Mouse (Mus musculus) lung, embryonic 16.5 days (tissue): ENCODE measurements at regions not wholly inside any gene's neighbourhood (a gene's known extent, or its start where the extent isn't known, plus 50 kb on each side); places are given as distances from the start of the nearest gene placed in this dataset.

Source experiments
- ATAC-seq: fragments of 200-750 bp; cut with Nextera tagmentation; 2 replicates; pipeline ENCODE4 v1.8.0; 2017; ENCODE audit warnings: low read depth, mild to moderate bottlenecking, moderate library complexity
- H3K27ac ChIP-seq: fragments of 300-500 bp; sonication (generic); 2 replicates; pipeline ENCODE4 v1.5.1; 2014; ENCODE audit warnings: mild to moderate bottlenecking, control low read depth, low read length
- H3K27me3 ChIP-seq: fragments of 300-500 bp; sonication (generic); 2 replicates; pipeline ENCODE4 v1.6.1; 2014; ENCODE audit warnings: low read depth, low read length, mixed read lengths; ENCODE audit not compliant: control insufficient read depth, insufficient read depth
- H3K36me3 ChIP-seq: fragments of 300-500 bp; sonication (generic); 2 replicates; pipeline ENCODE4 v1.6.1; 2014; ENCODE audit warnings: low read length; ENCODE audit not compliant: control insufficient read depth, insufficient read depth
- H3K4me1 ChIP-seq: fragments of 300-500 bp; sonication (generic); replicated peaks from 2 replicates; pipeline ENCODE4 v1.6.1; 2014; ENCODE audit warnings: low read length, mixed read lengths; ENCODE audit not compliant: control insufficient read depth, insufficient read depth
- H3K4me2 ChIP-seq: fragments of 300-500 bp; sonication (generic); 2 replicates; pipeline ENCODE4 v1.6.1; 2014; ENCODE audit warnings: low read depth, low read length, control low read depth
- H3K4me3 ChIP-seq: fragments of 300-500 bp; sonication (generic); 2 replicates; pipeline ENCODE4 v1.5.1; 2014; ENCODE audit warnings: mild to moderate bottlenecking, low read length, control low read depth
- H3K9ac ChIP-seq: fragments of 300-500 bp; sonication (generic); 2 replicates; pipeline ENCODE4 v1.6.1; 2014; ENCODE audit warnings: low read length, control low read depth
- H3K9me3 ChIP-seq: fragments of 300-500 bp; sonication (generic); 2 replicates; pipeline ENCODE4 v1.6.1; 2016; ENCODE audit warnings: low read length; ENCODE audit not compliant: control insufficient read depth
- WGBS: fragments of 180-500 bp; shearing (Covaris S2); extraction: QIAGEN DNeasy Blood & Tissue Kit; methylation state at CpG from one replicate; pipeline ENCODE4 v1.1.7; 2014; 5-methylcytosine and 5-hydroxymethylcytosine counted together

GRCm38 (mm10) chr19:36224518-36224917 is 104.6 kb upstream of the Ankrd1 start:
- Histone ChIP-seq H3K9ac (no peak overlapping the region), H3K36me3 (no peaks in the 10 kb centered on the region), H3K4me2 (peak overlapping the region; percentile 3; the same call in 1 of the 2 replicates), H3K27me3 (no peaks in the 10 kb centered on the region), H3K9me3 (no peaks in the 10 kb centered on the region), H3K27ac (no peak overlapping the region), H3K4me3 (no peak overlapping the region), H3K4me1 (peaks cover 10% of the 10 kb centered on the region)
- ATAC-seq: no peak
- 36% methylated on average over 8 of the region's 8 CpGs for WGBS

DNA sequence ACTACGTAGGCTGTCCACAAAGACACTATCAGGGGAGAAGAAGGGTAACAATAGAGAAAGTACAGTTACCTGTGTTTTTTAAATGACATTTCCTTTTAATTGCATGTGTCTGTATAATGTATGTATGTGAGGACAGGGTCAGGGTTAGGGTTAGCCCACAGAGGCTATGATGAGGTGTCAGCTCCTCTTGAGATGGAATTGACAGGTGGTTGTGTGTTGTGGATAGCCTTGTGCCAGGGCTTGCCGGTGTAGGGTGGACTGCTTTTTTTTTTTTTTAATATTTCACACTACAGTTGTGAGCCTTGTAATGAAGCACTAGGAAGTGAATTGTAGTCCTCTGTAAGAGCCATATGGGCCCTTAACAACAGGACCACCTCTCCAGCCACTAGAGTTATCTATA is 105.7 kb upstream of the Ankrd1 start:
- WGBS: 88% methylated on average over 2 of the region's 2 CpGs
- ATAC-seq: no peak
- Histone ChIP-seq H3K27ac (no peak overlapping the region), H3K9ac (no peak overlapping the region), H3K27me3 (no peaks in the 10 kb centered on the region), H3K4me2 (no peak overlapping the region), H3K4me1 (peaks cover 10% of the 10 kb centered on the region), H3K36me3 (no peaks in the 10 kb centered on the region), H3K9me3 (no peaks in the 10 kb centered on the region), H3K4me3 (no peak overlapping the region)

DNA sequence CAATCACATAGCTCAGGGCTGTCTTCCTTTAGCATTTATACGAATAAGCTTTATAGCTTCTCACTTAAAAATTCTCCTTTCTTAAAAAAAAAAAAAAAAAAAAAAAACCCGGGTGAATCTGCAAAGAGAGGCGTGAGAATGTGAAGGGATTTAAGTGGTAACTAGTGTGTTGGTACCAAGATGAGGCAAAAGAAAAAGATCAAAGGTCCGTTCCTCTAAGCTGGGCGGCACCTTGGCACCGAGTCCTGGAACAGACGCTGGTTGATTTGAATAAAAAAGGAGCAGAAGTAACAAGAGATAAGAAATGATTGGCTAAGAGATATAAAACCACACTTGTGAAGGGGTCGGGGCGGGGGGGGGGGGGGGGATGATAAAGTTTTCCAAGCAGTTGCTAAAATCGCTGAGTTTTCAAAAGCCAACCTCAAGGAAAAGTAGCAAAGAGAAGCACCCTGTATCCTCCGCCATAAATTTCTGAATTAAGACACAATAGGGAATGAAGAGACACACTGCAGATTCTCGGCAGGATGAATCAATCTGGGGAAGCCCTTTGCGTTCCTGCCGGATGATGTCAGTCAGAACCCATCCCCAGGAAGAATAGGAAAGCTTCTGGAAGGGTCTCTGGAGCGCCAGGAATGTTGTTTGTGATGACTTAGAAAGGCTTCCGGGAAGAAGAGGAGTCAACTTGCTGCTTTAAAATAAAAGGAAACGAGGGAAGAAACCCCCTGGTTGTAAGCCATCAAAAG is 107.7 kb upstream of the Ankrd1 start:
- Histone ChIP-seq H3K4me2 (peak overlapping the region; percentile 35), H3K27ac (no peak overlapping the region), H3K27me3 (no peaks in the 10 kb centered on the region), H3K4me1 (peaks cover 10% of the 10 kb centered on the region), H3K4me3 (no peak overlapping the region), H3K36me3 (no peaks in the 10 kb centered on the region), H3K9me3 (no peaks in the 10 kb centered on the region), H3K9ac (no peak overlapping the region)
- WGBS: 21% methylated on average over 16 of the region's 17 CpGs
- no peak for ATAC-seq

DNA sequence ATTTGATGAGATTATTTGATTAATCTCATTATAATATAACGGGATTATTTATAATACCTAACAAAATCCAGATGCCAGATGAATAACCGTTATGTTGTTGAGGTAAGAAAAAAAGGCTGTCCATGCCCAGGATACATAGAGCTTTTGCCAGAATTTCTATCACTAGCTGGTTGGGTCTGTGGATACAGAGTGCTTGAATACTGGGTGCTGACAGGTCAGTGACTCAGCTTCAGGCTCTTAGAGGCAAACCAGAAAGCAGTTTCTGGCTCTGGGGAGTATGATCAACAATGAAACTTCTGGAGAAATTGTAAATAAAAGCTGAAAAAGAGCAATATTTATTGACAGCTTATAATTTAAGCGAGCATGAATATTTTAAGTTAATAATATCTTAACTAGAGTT is 109.4 kb upstream of the Ankrd1 start:
- WGBS: 87% methylated on average over 3 of the region's 3 CpGs

DNA sequence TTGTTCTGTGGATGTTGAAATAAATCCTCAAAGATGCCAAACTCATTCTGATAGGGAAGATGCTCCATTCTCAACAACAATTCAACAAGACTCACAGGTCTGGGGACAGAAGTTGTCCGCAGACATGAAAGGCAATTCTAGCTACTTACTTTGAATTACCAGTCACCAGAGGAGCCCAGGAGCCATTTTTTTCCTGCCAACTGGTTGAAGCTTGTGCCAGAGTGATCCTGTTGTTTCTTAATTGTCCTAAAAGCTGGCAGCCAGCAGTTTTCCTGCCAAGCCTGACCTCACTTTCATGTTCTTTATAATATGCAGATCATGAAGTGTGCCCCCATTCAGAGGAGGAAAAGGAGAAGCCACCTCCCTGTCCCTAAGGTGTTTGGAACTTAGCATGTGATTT is 110.0 kb upstream of the Ankrd1 start:
- H3K27me3 ChIP-seq: no peaks in the 10 kb centered on the region
- H3K36me3 ChIP-seq: no peaks in the 10 kb centered on the region
- no peaks in the 10 kb centered on the region for H3K9me3 ChIP-seq
- no peak overlapping the region for H3K27ac ChIP-seq
- 87% methylated on average over 1 of the region's 1 CpGs for WGBS
- ATAC-seq: no peak
- peaks cover 9% of the 10 kb centered on the region for H3K4me1 ChIP-seq
- H3K4me2 ChIP-seq: no peak overlapping the region
- no peak overlapping the region for H3K4me3 ChIP-seq
- H3K9ac ChIP-seq: no peak overlapping the region

More for the DNA sequence above, 109.4 kb upstream of the Ankrd1 start:
- Histone ChIP-seq H3K27me3 (no peaks in the 10 kb centered on the region), H3K4me3 (no peak overlapping the region), H3K4me2 (no peak overlapping the region), H3K27ac (no peak overlapping the region), H3K9ac (no peak overlapping the region), H3K4me1 (peaks cover 10% of the 10 kb centered on the region), H3K9me3 (no peaks in the 10 kb centered on the region), H3K36me3 (no peaks in the 10 kb centered on the region)
- no peak for ATAC-seq

- Histone ChIP-seq H3K9me3 (no peaks in the 10 kb centered on the region), H3K4me3 (no peak overlapping the region), H3K9ac (no peak overlapping the region), H3K4me2 (no peak overlapping the region), H3K27me3 (no peaks in the 10 kb centered on the region), H3K36me3 (no peaks in the 10 kb centered on the region), H3K4me1 (peaks cover 4% of the 10 kb centered on the region; the same call in 1 of the 2 replicates), H3K27ac (no peak overlapping the region)
- no peak for ATAC-seq
- 64% methylated on average over 6 of the region's 6 CpGs for WGBS
These were observed 113.0 kb upstream of the Pcgf5 start for GRCm38 (mm10) chr19:36235131-36235530.

DNA sequence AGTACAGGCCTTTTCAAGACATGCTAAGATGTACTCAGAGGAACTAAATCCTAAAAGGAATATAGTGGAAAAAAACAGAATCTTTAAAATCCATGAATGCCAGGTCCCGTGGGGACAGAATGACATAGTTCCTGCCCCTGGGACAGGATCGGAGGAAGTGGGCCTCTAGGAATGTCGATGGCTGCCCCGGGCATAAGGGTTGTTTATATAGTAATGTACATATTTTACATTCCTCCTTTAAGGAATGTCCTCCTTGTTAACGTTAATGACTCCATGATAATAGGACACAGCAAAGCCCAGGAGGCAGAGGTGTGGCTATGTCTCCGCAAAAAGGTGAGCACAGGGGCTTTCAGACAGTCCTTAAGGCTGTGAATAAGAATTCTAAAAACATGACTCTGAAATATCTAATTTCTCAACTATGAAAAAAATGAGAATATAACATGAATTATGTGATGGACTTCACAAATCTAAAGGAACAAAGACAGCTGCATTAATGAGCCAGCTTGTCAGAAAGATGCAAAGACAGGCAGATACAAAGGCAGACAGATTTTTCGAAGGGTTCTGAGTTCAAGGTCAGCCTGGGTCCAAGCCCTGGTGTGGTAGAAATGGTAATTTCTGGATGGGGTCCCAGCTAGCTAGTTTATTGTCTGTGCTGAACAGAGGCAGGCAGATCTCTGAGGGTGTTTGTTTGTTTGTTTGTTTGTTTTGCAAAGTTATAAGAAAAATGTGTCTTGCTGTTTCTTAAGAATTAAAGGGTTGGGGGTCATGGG is 111.3 kb upstream of the Pcgf5 start:
- ATAC-seq: peak; percentile 83
- no peak overlapping the region for H3K4me3 ChIP-seq

DNA sequence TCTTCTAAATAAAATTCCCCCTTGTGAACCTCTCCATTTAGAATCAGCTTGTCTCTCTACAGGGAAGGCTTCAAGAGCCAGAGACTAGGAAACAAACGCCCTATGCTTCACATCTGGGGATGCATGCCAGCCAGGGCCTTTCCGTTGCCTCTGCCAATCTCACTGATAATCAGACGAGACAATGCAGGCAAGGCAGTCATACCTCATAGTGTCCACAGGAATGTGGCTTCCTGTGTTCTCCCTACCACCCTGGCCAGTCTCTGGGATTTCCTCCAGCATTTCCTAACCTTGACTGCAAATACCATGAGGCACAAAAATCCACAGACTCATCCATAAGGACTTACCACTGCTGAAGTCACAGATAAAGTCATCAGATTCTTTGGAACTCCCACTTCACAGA is 110.4 kb upstream of the Pcgf5 start:
- WGBS: 51% methylated on average over 3 of the region's 3 CpGs
- Histone ChIP-seq H3K36me3 (no peaks in the 10 kb centered on the region), H3K9ac (no peak overlapping the region), H3K9me3 (no peaks in the 10 kb centered on the region), H3K4me1 (peaks cover 4% of the 10 kb centered on the region; the same call in 1 of the 2 replicates), H3K27me3 (no peaks in the 10 kb centered on the region), H3K4me3 (no peak overlapping the region), H3K27ac (no peak overlapping the region), H3K4me2 (no peak overlapping the region)
- ATAC-seq: peak; percentile 47; the same call in 1 of the 2 replicates

More for the DNA sequence above, 111.3 kb upstream of the Pcgf5 start:
- Histone ChIP-seq H3K36me3 (no peaks in the 10 kb centered on the region), H3K27me3 (no peaks in the 10 kb centered on the region), H3K4me1 (peaks cover 4% of the 10 kb centered on the region; the same call in 1 of the 2 replicates), H3K27ac (no peak overlapping the region), H3K9me3 (no peaks in the 10 kb centered on the region), H3K9ac (no peak overlapping the region), H3K4me2 (no peak overlapping the region)
- 17% methylated on average over 7 of the region's 7 CpGs for WGBS

- H3K4me2 ChIP-seq: no peak overlapping the region
- no peak overlapping the region for H3K9ac ChIP-seq
- H3K36me3 ChIP-seq: no peaks in the 10 kb centered on the region
- WGBS: 77% methylated on average over 3 of the region's 3 CpGs
- H3K27me3 ChIP-seq: no peaks in the 10 kb centered on the region
- no peaks in the 10 kb centered on the region for H3K9me3 ChIP-seq
- peaks cover 4% of the 10 kb centered on the region; the same call in 1 of the 2 replicates for H3K4me1 ChIP-seq
- no peak for ATAC-seq
- H3K4me3 ChIP-seq: no peak overlapping the region
- H3K27ac ChIP-seq: no peak overlapping the region
These were observed 109.6 kb upstream of the Pcgf5 start for GRCm38 (mm10) chr19:36238536-36238935.
